Mouse (Mus musculus) fat pad, adult 2 months (tissue): Measurements from ENCODE around the gene Ywhag.

Experiments used
- DNase-seq: peaks from one replicate; pipeline ENCODE4 v3.0.0-alpha.2; 2011; ENCODE audit warnings: low read depth, low spot score; ENCODE audit errors: extremely low read depth

Ywhag gene

GRCm38 (mm10) chr5:135890920-135891319, 43.5 kb downstream of the Ywhag start:
- DNase-seq: no peak

DNA sequence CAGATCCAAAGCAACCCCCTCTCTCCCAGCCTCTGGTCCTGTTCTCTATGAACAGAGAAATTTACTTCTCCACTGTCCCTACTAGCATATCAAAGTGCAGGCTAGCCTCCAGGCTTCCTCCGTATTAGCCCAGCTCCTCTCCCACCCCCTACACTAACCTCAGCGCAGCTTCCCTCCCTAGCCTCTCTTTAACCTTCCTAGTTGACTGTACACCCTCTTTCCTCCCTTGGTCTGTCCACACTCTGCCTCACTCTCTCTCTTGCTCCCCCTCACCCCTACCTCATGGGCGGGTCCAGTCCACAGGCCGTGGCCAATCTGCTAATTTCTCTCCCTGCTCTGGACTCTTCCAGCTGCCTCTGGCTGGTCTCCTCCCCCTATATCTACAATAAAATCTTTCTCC, 44.1 kb downstream of the Ywhag start:
- DNase-seq: no peak

- DNase-seq: no peak
Measured at GRCm38 (mm10) chr5:135888405-135889215, 45.8 kb downstream of the Ywhag start.

GRCm38 (mm10) chr5:135887675-135888102, 46.7 kb downstream of the Ywhag start, which contains the start of gene Hspb1:
Gene Hspb1, plus strand, starts transcription at chr5:135887919.
- DNase-seq: peak; percentile 76

- no peak for DNase-seq
Measured at GRCm38 (mm10) chr5:135884641-135885040, 49.8 kb downstream of the Ywhag start.

GRCm38 (mm10) chr5:135879449-135880158, 54.8 kb downstream of the Ywhag start:
- peak; percentile 52 for DNase-seq

GRCm38 (mm10) chr5:135877831-135878231, 56.6 kb downstream of the Ywhag start:
- no peak for DNase-seq

GRCm38 (mm10) chr5:135877180-135877579, 57.2 kb downstream of the Ywhag start:
- no peak for DNase-seq

GRCm38 (mm10) chr5:135873753-135874152, 60.7 kb downstream of the Ywhag start:
- no peak for DNase-seq

DNA sequence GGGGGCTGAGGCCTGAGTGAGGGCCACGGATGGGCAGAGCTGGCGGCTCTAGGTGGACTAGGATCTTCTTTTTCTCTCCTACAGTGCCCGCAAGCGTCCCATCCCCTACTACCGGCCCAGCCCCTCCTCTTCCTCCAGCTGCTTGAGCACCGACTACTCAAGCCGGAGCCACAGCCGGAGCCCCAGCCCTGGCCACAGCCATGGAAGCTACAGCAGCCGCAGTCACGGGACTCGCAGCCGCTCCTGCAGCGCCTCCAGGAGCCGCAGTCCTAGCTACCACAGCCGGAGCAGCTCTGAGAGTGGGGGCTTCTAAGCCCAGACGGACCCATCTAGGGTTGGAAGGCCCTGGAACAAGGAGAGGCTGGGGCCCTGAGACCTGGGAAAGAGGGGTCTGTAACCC, 61.4 kb downstream of the Ywhag start:
- DNase-seq: no peak

DNA sequence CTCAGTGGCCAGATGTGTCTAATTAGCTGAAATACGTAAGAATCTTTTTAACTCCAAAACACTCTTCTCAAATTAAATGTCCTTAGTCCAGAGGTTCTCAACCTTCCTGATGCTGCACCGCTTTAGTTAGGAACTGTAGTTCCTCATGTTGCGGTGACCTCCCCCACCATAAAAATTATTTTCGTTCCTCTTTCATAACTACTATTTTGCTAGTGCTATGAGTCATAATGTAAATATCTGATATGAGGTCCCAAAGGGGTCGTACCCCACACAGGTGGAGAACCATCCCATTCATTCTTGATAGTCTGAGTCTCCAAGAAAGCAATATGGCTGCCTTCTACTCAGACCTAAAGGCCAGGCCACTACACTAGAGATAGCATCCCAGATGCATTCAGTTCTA, 63.9 kb downstream of the Ywhag start:
- DNase-seq: no peak

- DNase-seq: no peak
Measured at GRCm38 (mm10) chr5:135869661-135870423, 64.6 kb downstream of the Ywhag start.

- DNase-seq: no peak
Measured at GRCm38 (mm10) chr5:135868653-135869052, 65.8 kb downstream of the Ywhag start.

DNA sequence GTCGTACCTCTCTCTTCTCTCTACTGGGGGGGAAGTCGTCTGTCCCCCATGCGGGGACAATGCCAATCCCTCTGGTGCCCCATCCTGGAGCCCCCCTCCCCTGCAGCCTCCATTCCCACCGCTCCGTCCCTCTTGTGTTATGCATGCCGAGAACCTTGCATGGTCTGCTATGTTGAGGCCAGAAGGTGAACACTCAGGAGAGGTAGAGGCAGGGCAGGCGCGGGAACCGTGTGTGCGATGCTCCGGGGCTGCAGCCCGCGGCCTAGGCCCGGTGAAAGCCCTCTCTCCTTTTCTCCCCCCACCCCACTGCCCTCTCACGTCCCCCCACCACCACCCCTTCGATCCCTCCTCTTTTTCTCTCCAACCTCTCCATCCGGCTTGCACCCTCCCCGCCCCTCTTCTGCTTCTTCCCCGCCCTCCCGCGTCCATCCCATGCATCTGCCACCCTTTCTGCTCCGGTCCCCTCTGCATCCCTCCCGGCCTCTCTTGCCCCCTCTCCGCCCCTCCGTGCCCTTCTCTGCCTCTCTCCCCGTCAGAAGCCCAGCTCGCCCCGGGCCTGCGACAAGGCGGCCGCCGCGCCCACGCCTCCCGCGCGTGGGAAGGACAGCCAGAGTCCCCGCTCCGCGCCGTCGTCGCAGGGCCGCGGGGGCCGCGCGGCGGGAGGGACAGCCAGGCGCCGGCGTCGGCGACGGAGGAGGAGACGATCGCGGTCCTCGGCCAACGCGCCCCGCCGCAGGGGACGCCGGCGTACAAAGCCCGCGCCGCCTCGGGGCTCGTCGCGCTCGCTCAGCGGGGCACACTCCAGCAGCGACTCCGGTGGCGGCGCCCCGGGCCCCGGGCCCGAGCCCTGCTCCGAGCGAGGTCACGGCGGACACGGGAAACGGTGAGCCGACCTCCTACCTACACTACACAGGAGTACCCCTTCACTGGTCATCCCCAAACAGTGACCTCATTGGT, 66.5 kb downstream of the Ywhag start:
- DNase-seq: no peak

GRCm38 (mm10) chr5:135866662-135867061, 67.8 kb downstream of the Ywhag start:
- DNase-seq: no peak
